Mouse (Mus musculus): ENCODE data around the gene Bcap31. TPM values are rescaled to one million over a fixed set of nuclear protein-coding genes. Genes with fewer than 3 reads are reported as not detected.
"Not testable (repeated sequence)": the region's sequence is repeated elsewhere in the genome, so short reads cannot be mapped to it uniquely, and the experiment has no call there.

The Bcap31 gene
- 10 to 100 TPM; 83.2 to 85.3 TPM for total RNA-seq (2021)

DNA sequence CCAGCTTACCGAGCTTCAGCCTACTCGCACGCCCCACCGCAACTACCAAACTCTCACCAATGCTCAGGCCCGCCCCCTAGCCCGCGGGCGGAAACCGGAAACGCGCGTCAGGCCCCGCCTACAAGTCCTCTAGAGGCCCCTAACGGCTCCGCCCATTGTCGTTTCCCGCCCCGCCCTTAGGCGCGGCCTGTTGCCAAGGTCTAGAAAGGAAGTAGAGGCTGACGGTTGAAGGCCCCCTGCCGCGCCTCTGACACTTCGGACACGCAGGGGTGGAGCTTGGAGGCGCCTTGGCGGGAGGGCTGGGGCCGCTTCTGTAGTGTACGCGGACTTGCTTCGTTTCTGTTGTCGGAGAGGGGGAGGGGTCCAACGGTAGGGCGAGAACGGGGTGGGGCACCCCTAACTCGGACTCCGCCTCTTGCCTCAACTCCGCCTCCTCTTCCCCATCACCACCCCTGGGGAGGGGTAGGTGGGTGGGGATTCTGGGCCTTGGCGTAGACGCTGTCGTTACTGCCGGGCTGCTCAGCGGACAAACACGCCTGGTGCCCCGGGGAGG lies at the start of gene Bcap31, which contains the start of gene Abcd1:
Gene Bcap31, minus strand, starts transcription at position 67 of the 553 bp plus-strand sequence.
Gene Abcd1, plus strand, starts transcription at position 489 of the 553 bp plus-strand sequence.
- DNase-seq: peak; percentile 88

DNA sequence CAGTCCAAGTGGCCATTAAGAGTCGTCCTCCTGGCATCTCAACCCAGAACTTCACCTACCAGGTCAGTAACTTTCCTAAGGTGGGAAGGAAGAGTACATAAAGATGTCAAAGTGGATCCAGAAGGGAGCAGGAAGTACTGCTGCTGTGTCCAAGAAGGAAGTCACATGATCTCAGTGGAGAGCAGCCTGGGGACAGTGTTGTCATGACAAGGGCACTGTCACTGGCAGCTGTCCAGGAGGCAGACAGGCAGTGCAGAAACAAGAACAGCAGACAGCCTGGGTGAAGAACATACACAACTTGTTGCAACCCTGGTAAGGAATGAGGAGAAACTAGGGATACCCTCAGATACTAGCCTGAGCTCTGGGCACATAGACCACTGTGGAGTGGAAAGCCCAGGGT lies 49.3 kb upstream of the Bcap31 start:
- DNase-seq: no peak

DNA sequence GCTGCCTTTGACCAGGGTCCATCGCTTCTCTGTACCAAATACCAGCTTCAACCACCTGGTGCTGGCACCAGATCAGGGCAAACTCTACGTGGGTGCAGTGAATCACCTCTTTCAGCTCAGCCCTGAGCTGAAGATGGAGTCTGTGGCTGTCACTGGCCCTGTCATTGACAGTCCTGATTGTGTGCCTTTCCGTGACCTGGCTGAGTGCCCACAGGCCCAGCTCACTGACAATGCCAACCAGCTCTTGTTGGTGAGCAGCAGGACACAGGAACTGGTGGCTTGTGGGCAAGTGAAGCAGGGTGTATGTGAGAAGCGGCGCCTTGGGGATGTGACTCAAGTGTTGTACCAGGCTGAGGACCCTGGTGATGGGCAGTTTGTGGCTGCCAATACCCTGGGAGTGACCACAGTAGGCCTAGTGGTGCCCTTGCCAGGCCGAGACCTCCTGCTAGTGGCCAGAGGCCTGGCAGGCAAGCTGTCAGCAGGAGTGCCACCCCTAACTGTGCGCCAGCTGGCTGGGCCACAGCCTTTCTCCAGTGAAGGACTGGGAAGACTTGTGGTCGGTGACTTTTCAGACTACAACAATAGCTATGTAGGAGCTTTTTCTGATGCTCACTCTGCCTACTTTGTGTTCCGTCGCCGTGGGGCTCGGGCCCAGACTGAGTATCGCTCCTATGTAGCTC lies 42.8 kb upstream of the Bcap31 start:
- peak in 1 of 2 experiments; percentile 29 for DNase-seq

DNA sequence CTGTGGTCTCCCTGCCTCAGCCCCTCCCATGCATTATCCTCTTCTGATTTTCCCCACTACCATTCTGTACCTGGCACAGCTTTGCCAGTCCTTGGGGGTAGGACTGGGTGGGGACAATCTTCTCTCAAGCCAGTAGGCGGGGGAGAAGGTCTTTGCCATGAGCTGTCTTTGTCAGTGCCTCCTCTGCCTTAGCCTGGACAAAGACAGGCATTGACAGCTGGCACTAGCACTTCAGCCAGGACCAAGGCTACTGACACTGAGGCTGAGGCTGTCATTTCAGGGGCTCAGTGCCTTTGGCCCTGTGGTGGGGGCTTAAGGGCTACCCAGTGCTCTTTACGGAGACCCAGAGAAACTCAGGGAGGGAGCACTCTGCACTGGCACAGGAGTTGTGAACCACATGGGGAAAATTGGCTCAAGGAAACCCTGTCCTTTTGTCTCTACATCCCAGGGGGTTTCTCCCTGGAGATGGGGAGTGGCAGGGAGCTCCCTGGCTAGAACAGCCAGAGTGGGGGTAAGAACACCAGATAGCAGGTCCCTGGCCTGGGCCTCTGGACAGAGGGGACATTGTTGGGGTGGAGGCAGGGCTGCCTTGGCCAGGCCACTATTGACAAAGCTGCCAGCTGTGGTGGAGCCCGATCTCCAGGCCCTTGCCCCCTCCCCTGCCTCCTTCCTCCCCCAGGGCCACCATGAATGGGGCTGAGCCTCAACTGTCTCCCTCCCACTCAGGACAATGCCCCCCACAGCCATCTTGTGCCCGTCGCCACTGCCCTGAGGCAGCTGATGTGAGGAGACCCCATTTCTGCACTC lies 40.6 kb upstream of the Bcap31 start, which contains the start of gene Plxnb3:
Gene Plxnb3, plus strand, starts transcription at position 757 of the 807 bp plus-strand sequence.
- DNase-seq: peak; percentile 27

DNA sequence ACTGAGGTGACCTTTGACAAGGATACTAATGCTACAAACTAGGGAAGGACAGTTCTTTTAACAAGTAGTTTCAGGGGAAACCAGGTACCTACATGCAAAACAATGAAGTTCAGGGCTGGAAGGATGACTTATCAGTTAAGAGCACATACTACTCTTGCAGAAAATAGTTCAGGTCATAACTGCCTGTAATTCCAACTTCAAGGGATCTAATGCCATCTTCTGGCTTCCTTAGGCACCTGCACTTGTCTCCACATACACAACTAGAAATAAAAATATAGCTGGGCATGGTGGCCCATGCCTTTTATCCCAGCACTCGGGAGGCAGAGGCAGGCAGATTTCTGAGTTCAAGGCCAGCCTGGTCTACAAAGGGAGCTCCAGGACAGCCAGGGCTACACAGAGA lies 33.0 kb upstream of the Bcap31 start:
- DNase-seq: no peak

DNA sequence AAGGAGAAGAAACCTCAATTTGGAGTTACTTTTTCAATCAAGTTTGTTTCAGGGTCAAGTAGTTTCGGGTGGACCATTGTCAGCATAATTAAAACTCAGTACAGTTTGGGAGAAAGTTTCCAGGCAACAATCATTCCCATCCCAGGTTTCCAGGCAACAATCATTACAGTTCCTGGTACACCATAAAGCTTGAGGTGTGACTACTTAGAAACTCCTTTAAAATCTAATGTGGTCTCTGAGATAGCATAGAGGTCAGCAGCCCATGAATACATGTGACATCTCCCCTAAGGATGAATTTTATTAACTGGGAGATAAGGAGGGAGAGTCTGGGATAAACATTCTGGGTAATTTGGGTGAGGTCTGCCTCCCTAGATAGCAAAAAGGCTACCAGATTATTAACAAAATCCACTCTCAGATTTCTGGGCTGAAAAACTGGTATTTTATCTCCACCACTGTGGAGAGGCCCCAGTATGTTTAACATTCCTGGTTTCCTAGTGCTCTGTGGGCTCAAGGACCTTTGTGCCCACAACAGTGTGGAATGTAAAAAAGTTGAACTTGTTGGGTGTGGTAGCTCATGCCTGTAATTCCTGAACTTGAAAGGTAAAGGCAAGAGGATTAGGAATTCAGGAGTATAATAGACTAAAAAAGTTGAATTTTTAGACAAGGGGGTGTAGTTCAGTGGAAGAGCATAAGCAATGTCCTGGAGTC lies 29.0 kb upstream of the Bcap31 start:
- no peak for DNase-seq

DNA sequence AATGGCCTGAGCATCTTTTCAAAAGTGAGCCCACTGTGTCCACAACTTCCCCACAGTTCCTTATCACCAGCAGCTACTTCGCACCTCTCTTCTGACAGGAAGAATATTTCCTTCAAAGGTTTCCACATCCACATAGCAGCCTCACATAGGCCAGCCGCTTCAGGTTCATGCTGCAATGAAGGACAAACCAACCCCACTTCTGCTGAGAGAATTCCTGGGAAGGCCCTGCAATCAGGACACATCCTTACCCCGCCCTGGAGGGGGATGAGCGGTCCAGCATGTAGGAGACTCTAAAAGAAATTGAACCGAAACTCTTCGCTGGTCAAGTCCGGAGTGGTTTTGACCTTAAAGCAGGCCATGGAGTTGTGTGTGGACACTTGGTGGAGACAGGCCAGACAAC lies 23.9 kb upstream of the Bcap31 start:
- DNase-seq: not testable (repeated sequence)

DNA sequence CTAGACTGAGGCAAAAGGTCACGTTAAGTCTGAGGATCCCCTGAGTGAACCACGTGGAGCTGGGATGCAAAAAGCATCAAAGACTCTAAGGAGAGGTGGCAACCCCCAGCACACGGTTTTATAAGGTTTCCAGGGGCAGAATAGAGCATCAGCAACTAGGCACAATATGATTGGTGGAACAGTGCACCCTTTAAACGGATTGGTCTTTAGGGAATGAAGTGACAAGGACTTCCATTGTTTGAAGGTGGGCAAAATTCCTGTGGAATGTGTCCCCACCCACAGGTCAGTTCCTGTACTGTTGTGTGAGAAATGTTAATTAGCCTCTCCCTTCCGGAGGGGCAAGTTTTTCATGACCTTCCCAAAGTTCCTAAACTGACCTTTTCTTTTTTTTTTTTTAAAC lies 23.2 kb upstream of the Bcap31 start:
- no peak for DNase-seq

DNA sequence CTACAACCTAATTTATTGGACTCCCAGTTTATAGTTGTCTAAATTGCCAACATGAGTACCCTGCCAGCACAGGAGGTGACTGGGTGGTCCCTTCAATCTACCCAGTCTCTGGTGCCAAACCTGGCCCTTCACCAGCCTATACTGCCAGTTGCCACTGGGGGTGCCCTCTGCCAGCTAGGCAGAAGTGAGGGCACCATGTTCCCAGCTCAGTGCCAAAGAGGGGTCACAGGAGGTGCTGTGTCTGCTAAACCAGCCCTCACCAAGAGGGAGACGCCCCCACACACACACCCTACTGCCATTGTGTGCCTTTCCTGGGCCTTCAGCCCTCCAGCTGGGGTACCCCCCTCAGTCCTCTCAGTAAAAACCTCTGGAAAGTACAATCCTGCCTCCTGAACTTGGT lies 22.2 kb upstream of the Bcap31 start:
- no peak for DNase-seq

DNA sequence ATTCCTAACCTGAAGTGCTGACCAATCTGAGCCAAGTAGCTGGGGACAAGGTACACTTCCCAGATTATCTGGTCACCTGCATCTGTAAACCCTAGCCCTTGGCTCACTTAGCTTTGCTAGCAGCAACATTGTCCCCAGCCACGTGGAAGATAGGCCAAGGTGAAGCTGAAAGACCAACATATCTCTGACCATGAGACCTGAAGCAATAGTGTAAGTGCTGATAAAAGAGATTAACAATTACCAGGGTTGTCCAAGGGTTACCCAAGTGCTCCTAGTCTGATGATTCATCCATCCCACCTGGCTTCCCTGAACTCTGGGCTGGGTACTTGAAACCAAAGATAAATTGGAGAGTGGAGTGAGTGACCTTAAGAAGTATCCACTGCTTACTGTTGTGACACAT lies 14.9 kb upstream of the Bcap31 start:
- no peak for DNase-seq

DNA sequence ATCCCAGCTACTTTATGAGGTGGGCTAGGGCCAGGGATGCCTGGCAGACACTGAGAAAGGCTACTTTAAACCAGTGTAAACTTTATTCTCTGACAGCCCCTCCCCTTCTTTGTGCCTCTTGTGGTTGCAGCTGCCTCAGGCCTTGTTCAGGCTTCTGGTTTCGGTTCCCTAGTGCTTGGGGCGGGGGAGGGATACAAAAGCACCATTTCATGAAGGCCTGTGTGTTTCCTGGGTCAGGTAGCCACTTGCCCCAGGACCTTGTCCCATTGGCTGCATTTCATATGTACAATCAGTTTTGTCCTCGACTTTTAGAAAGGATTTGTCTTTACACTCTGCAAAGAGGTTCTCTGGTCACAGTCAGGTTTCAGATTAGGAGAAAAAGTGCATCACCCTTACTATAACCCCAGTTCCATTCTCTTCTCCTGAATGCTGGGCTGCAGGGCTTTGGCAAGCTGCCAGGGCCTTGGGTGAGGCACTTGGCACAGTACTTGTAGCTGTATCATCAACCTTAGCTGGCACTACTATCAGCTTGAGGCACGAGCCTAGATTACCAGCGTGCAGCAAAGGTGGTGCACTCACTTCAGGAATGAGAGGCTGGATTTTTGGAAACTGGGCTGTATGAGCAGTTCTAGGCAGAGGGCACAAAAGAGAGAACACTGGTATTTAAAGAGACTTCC lies 2.8 kb upstream of the Bcap31 start:
- DNase-seq: peak in 1 of 2 experiments; percentile 3

DNA sequence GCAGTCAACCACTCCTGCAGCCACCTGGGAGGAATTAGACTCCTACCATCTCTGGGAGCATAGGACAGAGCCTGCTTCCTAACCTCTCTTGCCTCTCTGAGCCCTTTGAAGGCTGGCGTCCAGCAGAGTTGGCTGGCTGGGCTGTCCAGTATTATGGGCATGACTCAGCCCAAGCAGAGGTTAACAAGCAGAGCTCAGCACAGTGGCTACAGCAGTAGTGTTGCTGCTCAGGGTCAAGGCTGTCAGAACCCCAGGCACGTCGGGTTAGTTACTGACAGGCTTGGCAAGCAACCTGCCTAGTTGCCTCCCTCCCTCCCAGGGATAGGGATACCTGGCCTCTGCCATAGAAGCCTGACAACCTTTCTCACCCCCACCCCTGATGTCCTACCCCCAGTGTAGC lies 2.3 kb upstream of the Bcap31 start:
- DNase-seq: peak in 1 of 2 experiments; percentile 3

DNA sequence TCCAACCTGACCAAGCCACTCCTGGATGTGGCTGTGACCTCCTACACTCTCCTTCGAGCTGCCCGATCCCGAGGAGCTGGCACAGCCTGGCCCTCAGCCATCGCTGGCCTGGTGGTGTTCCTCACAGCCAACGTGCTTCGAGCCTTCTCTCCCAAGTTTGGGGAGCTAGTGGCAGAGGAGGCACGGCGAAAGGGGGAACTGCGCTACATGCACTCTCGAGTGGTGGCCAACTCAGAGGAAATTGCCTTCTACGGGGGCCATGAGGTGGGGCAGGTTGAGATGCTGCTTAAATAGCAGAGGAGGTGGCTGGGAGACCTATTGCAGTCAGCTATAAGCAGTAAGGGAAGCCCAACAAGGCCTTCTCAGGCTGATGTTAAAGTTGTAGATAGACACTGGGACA lies 1.7 kb upstream of the Bcap31 start:
- peak in 1 of 2 experiments; percentile 5 for DNase-seq

DNA sequence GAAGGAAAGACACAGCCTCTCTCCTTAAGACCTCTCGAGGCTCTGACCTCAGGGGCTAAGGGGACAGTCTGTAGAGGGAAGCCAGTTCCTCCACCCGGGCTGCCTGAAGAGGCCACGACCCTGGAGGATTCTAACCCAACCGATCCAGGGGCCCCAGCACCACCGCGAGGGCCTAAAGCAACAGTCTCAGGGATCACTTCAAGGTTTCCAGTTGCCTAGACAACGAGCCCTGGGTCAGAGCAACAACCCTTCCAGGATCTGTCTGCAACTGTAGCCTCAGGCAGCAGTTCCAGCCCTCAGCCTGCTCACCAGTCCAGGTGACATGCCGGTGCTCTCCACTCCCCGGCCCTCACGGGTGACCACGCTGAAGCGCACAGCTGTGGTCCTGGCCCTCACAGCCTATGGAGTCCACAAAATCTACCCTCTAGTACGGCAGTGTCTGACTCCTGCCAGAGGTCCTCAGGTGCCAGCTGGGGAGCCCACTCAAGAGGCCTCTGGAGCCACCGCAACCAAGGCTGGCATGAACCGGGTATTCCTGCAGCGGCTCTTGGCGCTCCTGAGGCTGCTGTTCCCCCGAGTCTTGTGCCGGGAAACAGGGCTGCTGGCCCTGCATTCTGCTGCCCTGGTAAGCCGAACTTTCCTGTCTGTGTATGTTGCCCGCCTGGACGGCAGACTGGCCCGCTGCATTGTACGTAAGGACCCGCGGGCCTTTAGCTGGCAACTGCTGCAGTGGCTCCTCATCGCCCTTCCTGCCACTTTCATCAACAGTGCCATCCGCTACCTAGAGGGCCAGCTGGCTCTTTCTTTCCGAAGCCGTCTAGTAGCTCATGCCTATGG lies 952 bp upstream of the Bcap31 start:
- peak in 1 of 2 experiments; percentile 5 for DNase-seq

DNA sequence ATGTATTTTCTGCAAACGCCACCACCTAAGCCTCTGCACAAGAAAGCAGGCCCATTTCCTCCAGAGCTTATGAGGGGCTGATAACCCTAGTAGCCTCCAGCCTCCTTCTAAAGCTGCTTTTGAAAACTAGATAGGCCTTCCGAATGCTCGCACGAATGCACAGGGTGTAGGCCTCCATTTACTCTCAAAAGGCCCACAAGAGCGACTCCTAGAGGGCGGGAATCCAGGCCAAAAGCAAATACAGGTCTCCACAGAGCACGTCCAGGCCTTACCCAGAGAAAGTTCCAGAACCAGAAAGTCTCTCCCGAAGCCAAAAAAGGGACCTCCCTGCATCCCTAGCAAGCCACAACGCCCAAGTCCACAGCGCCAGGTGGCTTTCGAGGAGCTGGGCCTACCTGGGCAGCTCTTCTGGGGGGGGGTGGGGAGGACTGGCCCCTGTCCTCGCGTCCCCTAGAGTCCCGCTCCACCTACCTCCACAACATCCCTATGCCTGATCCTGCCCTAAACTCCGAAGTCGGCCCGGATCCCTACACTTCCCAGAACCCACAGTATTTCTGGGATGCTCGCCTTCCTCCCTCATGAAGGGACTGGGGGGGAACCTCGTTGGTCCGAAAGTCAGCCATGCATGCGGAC lies 383 bp downstream of the Bcap31 start:
- DNase-seq: peak; percentile 6

DNA sequence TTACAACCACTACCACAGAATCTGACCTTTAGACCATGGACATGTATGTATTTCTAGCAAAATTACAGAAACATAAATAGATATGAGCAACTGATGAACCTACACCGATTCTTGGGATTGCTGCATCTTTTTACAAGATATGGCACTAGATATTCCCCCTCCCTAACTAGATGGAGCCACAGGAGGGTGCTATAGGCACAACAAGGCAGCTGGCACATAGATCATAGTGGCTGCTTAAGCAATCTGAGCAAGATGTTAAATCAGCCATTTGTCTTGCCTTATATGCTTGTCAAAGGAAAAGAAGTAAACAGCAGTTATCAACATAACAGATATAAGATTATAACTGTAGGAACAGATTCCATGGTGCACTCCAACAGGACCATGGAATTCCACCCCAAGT lies 15.5 kb downstream of the Bcap31 start:
- DNase-seq: no peak

DNA sequence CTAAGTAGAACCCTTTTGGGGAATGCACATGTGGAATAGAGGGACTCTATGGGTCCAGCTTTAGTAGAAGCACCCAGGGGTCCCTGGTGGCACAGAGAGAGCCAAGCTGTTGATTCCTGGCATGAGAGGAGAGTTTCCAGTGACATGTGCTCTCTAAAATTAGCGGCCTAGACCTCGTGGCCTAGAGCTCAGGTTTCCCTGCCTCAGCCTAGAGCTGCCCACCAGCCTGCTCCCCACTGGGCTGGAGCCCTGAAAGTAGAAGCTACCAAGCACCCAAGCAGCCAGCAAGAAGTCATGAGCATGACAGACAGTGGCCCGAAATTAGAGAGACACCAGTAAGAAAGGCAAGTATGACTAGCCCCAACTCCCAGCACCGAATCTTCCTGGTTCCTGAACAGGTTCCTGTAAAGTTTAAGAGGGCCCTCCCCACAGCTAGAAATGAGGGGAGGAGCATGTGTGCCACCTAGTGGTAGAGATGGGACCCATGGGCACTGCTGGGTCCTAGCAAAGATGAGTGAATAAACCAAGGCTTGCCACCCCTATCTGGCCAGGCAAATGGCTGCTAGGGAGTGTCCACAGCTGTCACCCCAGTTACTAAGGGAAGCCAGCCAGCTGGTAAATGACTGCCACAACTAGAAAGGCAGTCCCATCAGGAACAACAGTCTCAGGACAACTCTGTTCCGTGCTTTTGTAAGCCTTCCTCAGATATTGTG lies 24.9 kb downstream of the Bcap31 start:
- peak; percentile 36 to 45 for DNase-seq

DNA sequence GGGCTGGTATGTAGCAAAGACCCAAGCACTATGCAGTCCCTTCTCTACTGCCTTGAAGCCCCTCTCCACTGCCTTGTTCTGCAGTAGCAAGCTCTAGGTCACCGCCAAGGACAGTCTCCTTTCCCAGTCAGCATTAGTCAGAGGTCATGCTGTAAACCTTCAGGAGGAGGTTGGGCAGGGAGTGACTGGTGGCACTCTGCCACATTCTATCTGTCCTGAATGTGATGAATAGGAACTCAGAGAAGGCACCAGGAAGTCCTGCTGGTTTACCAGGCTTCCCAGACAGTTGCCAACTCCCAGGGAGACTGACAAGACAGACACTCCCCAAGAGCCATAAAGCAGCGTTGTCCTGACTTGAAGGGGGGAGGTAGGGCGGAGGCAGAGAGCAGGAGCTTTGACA lies 30.3 kb downstream of the Bcap31 start:
- DNase-seq: no peak

DNA sequence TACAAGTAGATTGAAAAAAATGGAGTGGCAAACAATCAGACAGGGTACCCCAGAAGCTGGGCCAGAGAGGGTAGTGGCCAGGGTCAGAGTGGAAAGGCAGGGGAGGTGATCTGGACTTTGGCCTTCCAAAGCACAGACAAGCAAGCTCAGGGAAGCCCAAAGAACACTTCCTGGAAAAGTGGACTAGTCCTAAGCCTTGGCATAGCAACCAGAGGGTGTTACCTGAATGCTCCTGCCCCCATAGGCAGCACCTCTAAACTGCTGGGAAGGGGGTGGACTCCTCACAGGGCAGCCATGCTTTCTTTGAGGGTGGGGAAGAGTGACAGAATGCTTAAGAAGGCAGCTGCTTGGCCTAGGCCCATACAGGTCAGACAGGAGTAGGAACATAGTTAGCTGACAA lies 31.0 kb downstream of the Bcap31 start:
- DNase-seq: no peak

DNA sequence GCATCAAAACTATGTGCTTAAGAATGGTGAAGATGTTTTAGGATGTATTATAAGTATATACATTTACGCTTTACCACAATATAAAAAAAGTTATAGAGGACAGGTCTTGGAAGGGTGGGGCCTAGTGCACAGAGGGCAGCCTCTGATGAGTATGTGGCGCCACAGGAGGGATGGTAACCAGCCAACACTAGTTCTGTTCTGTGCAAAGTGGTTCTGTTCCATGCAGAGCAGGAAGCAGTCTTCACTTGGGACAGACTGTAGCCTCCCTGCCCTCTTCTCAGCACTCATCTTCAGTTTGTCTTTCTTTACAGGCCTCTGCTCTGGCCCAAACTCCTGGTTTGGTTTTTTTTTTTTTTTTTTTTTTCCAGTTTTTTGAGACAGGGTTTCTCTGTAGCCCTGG lies 31.8 kb downstream of the Bcap31 start:
- DNase-seq: no peak

All from layer of hippocampus, postnatal 36 days (tissue).